Mouse (Mus musculus) Patski (cell line): Measurements from ENCODE around the gene Irgm2. TPM values are rescaled to one million over a fixed set of nuclear protein-coding genes. Genes with fewer than 3 reads are reported as not detected.
"Not testable (repeated sequence)": the region's sequence is repeated elsewhere in the genome, so short reads cannot be mapped to it uniquely, and the experiment has no call there.

Source experiments
- ATAC-seq: fragments of 100-300 bp; one replicate; pipeline ENCODE4 v1.8.0; 2021
- CTCF ChIA-PET: fragments of 350-600 bp; sonication (Branson Sonifier 250); formaldehyde crosslinking; loops from one replicate; lab custom pipeline; 2022; ENCODE audit warnings: inconsistent platforms; lab: Charles Lee
- POLR2A ChIA-PET: fragments of 350-600 bp; sonication (Branson Sonifier 250); formaldehyde crosslinking; loops from one replicate; lab custom pipeline; 2022; ENCODE audit warnings: antibody characterized with exemption, inconsistent platforms; lab: Charles Lee
- DNase-seq: peaks from one replicate; pipeline ENCODE4 v3.0.0-alpha.2; 2011; ENCODE audit warnings: low read depth, low spot score
- H3K27me3 ChIP-seq: fragments of 371-371 bp; one replicate; pipeline ENCODE4 v1.5.1; 2021
- CTCF ChIP-seq: fragments of 100-300 bp; IDR thresholded peaks from one replicate; pipeline ENCODE4 v1.5.1; 2021
- in situ Hi-C: fragments of 300-500 bp; cut with MboI; formaldehyde crosslinking; loops from 3 replicates; pipeline ENCODE4 v1.11.1; 2018; ENCODE audit warnings: low pct_unique_long_range_greater_than_20kb, mixed read lengths
- polyA plus RNA-seq: library from polyadenylated mRNA; unstranded; gene quantifications from one replicate; pipeline ENCODE4 v1.2.3, GENCODE M21; 2021

Gene Irgm2
- polyA plus RNA-seq, 1 experiment from 2014 or later, result 8.3 TPM

- TF ChIP-seq CTCF, result no peak
- H3K27me3 ChIP-seq, result no peaks in the 10 kb centered on the region
- ChIA-PET CTCF (interaction anchor here (0.6 to 1.4 kb wide), 3 partner anchors 10 to 15 kb away, joined by 3 to 5 read pairs (median 3); no protein-coding TSS in a partner anchor), POLR2A (interaction anchor here (1.0 kb wide), 1 partner anchor 10 kb away, joined by 3 read pairs; no protein-coding TSS in a partner anchor)
- in situ Hi-C loops, result no loop called here
- DNase-seq (no peak), ATAC-seq (no peak)
Observed at GRCm38 (mm10) chr11:58211062-58211681, 11.8 kb downstream of the Irgm2 start.

GRCm38 (mm10) chr11:58211682-58212067 is 12.3 kb downstream of the Irgm2 start:
- H3K27me3 ChIP-seq, result no peaks in the 10 kb centered on the region
- in situ Hi-C loops, result no loop called here
- TF ChIP-seq CTCF, result no peak
- ChIA-PET POLR2A (interaction anchor here (1.0 kb wide), 1 partner anchor 10 kb away, joined by 3 read pairs; no protein-coding TSS in a partner anchor), CTCF (interaction anchor here (0.6 to 1.4 kb wide), 2 partner anchors 10 to 14 kb away, joined by 3 read pairs; no protein-coding TSS in a partner anchor)
- ATAC-seq, result no peak
- DNase-seq, result no peak

DNA sequence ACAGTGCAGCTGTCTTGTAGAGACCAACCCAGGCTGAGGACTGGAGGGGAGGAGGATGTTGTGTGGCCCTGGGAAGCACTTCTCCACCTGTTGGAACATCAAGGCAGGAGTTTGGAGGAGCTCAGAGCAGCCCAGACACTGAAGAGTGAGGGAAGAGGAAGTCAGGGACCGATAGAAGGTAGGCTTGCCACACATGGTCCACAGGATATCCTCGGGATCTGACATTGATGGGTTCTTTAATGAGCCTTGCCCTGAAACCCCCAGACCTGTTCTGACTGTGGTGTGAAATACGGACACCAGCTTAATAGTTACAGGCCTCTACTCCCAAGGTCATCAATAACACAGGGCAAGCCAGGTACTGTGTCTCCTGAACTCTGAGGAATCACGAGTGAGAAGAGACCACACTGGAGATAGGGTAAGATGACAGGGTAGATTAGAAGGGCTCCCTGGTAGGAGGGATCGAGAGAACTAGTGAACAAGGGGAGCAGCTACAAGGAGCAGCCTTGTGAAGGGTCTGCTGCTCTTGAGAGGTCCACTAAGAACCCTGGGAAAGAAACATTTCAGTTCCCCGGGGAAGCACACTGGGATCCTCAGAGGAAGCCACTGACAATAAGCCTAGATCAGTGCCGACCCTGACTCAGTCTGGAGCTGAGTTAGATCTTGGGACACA is 14.4 kb downstream of the Irgm2 start:
- in situ Hi-C loops, result no loop called here
- TF ChIP-seq CTCF, result no peak
- no peaks in the 10 kb centered on the region for H3K27me3 ChIP-seq
- no peak for ATAC-seq
- no peak for DNase-seq
- CTCF ChIA-PET, result interaction anchor here (5.6 kb wide), 1 partner anchor 11 kb away, joined by 26 read pairs; no protein-coding TSS in a partner anchor
- POLR2A ChIA-PET, result no interaction called here

DNA sequence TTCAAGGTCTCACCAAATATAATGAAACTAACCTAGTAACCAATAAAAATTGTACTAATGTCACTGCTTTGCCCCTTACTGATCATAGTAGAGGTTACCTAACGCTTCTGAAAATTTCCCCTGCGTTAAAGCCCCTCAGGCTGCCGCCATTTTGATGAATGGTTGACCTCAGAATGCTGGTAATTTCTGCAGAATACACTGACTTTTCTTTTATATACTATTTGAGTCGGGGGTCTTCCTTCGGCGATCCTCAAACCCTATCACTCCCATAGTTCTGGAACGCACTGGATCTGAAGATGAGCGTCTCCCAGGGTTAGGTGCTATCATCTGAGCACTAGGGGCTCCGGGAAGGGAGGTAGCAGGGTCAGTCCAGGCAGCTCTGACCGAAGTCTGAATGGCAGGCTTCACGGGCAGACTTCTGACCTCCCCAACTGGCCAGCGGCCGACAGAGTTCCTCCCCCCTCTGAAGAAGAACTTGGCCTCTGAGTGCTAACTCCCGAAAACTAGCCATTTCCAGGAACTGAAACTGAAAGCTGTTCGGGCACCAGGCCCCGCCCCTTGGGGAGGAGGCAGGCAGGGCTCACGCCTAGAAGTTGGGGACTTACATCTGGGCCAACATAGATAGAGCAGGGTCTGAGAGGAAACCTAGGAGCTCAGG is 15.1 kb downstream of the Irgm2 start:
- no peak for TF ChIP-seq CTCF
- no peaks in the 10 kb centered on the region for H3K27me3 ChIP-seq
- POLR2A ChIA-PET, result no interaction called here
- ATAC-seq (peak; percentile 75), DNase-seq (no peak)
- CTCF ChIA-PET, result interaction anchor here (5.6 kb wide), 1 partner anchor 10 kb away, joined by 26 read pairs; no protein-coding TSS in a partner anchor
- in situ Hi-C loops, result no loop called here

DNA sequence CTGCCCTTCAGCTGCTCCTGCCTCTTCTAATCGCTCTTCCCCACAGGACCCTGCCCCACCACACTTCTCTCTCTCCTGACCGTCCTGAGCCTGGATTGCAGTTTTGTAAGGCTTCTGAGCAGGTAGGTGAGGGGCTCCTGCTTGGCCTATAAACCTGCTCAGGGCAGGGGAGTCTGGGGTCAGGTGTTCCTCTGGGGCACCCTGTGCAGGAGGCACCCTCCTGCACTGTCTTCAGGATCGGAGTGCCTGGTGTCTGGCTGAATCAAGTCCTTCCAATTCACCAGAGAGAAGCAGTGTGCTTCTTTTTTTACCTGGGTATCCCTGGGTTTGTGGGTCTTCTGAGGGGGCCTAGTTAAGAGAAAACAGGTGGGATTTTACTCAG is 15.6 kb downstream of the Irgm2 start:
- ATAC-seq, DNase-seq, H3K27me3 ChIP-seq, in situ Hi-C loops, POLR2A ChIA-PET: not testable (repeated sequence)
- CTCF ChIA-PET, result interaction anchor here (5.6 kb wide), 1 partner anchor 10 kb away, joined by 26 read pairs; no protein-coding TSS in a partner anchor

GRCm38 (mm10) chr11:58215814-58216213 is 16.4 kb downstream of the Irgm2 start:
- H3K27me3 ChIP-seq, result no peaks in the 10 kb centered on the region
- no peak for TF ChIP-seq CTCF
- no peak for ATAC-seq
- ChIA-PET POLR2A (no interaction called here), CTCF (interaction anchor here (5.6 kb wide), 1 partner anchor 9 kb away, joined by 26 read pairs; no protein-coding TSS in a partner anchor)
- no peak for DNase-seq
- in situ Hi-C loops, result no loop called here

GRCm38 (mm10) chr11:58216823-58217222 is 17.4 kb downstream of the Irgm2 start:
- no peak for ATAC-seq
- ChIA-PET CTCF (interaction anchor here (5.6 kb wide), 1 partner anchor 8 kb away, joined by 26 read pairs; no protein-coding TSS in a partner anchor), POLR2A (interaction anchor here (1.0 kb wide), 1 partner anchor 41 kb away, joined by 4 read pairs; no protein-coding TSS in a partner anchor)
- in situ Hi-C loops, result no loop called here
- DNase-seq, result no peak
- no peaks in the 10 kb centered on the region for H3K27me3 ChIP-seq
- no peak for TF ChIP-seq CTCF

GRCm38 (mm10) chr11:58223751-58224150 is 24.3 kb downstream of the Irgm2 start:
- no peak for DNase-seq
- in situ Hi-C loops, result loop anchor here (5.0 kb wide), 1 partner anchor 36 kb away; no protein-coding TSS in a partner anchor
- no peak for ATAC-seq
- H3K27me3 ChIP-seq, result no peaks in the 10 kb centered on the region
- ChIA-PET CTCF (interaction anchor here (1.4 to 3.1 kb wide), 2 partner anchors 9 to 45 kb away, joined by 3 to 26 read pairs; no protein-coding TSS in a partner anchor), POLR2A (interaction anchor here (0.6 kb wide), 1 partner anchor 14 kb away, joined by 5 read pairs; no protein-coding TSS in a partner anchor)
- TF ChIP-seq CTCF, result no peak

DNA sequence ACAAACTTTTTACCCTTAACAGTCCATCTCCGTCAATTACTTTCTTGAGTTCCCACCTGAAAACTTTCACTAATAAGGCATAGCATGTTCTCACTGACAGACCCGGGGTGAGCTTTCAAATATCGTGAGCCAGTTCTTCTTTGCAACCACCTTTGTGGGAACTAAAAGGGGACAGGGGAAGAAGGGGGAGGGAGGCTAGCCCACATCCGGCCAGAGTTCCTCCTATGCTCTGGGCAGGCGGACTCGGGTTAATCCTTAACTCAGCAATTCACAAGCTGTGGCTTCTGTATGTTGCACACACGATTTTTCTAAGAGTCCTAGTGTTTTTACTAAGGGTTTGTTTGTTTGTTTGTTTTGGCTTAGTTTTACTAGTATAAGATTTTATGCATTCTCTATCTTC is 24.9 kb downstream of the Irgm2 start:
- in situ Hi-C loops, result loop anchor here (5.0 kb wide), 1 partner anchor 37 kb away; no protein-coding TSS in a partner anchor
- ATAC-seq (no peak), DNase-seq (no peak)
- CTCF ChIA-PET, result interaction anchor here (1.3 to 3.1 kb wide), 5 partner anchors 10 to 46 kb away, joined by 5 to 26 read pairs (median 7); no protein-coding TSS in a partner anchor
- no peaks in the 10 kb centered on the region for H3K27me3 ChIP-seq
- TF ChIP-seq CTCF, result no peak
- POLR2A ChIA-PET, result interaction anchor here (0.6 kb wide), 1 partner anchor 14 kb away, joined by 5 read pairs; no protein-coding TSS in a partner anchor

GRCm38 (mm10) chr11:58224872-58225271 is 25.5 kb downstream of the Irgm2 start:
- in situ Hi-C loops, result loop anchor here (5.0 kb wide), 1 partner anchor 38 kb away; no protein-coding TSS in a partner anchor
- CTCF ChIA-PET, result interaction anchor here (0.8 to 3.1 kb wide), 10 partner anchors 10 to 377 kb away, joined by 3 to 26 read pairs (median 5); partner anchors contain the start of genes Sh3bp5l and Zfp672
- POLR2A ChIA-PET, result interaction anchor here (0.7 kb wide), 1 partner anchor 46 kb away, joined by 6 read pairs; no protein-coding TSS in a partner anchor
- DNase-seq, ATAC-seq, H3K27me3 ChIP-seq: not testable (repeated sequence)
